Mouse (Mus musculus): Measurements from ENCODE around the gene Cfap69. TPM values are rescaled to one million over a fixed set of nuclear protein-coding genes. Genes with fewer than 3 reads are reported as not detected.

The Cfap69 gene
- polyA plus RNA-seq, 1 experiment, result not detected

GRCm38 (mm10) chr5:5573749-5574317 is 90.2 kb downstream of the Cfap69 start, which contains the start of gene Gm8773:
Gene Gm8773 (plus strand): TSS chr5:5573799.
- Histone ChIP-seq H3K9me3 (no peaks in the 10 kb centered on the region), H3K36me3 (replicated peaks; ENCODE audit: low read length) (no peaks in the 10 kb centered on the region), H3K4me1 (peaks cover 14% of the 10 kb centered on the region; the same call in 1 of the 2 replicates), H3K27me3 (replicated peaks) (peaks cover 5% of the 10 kb centered on the region), H3K4me3 (replicated peaks) (peak within 1 kb of the TSS; percentile 92)
- TF ChIP-seq FLI1 (IDR thresholded peaks at IDR 0.05; ENCODE audit: low read length) (no peak), GATA1 (IDR thresholded peaks at IDR 0.05; ENCODE audit: borderline replicate concordance, low read length) (no peak)

DNA sequence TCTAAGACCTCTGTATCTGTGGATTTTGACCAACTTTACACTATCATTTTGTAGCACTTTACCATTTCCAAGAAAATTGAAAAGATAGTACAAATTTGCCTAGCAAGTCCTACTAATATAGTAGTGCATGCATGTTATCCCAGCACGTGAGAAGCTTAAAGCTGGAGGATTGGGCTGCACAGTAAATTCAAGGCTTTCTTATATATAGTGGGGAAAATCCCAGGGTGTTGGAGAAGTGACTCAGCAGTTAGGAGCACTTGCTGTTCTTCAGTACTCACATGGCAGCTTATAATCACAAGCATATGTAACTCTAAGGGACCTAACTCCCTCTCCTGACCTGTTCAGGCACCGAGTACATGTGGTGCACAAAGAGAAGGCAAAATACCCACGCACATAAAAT is 101.6 kb downstream of the Cfap69 start:
- Histone ChIP-seq H3K36me3 (replicated peaks; ENCODE audit: low read length) (no peaks in the 10 kb centered on the region), H3K4me1 (peaks cover 34% of the 10 kb centered on the region), H3K4me3 (replicated peaks) (peak overlapping the region; percentile 28), H3K27me3 (replicated peaks) (peaks cover 2% of the 10 kb centered on the region), H3K9me3 (no peaks in the 10 kb centered on the region)
- no peak for TF ChIP-seq GATA1 (IDR thresholded peaks at IDR 0.05; ENCODE audit: borderline replicate concordance, low read length)

GRCm38 (mm10) chr5:5561041-5561706 is 102.9 kb downstream of the Cfap69 start:
- no peaks in the 10 kb centered on the region for H3K9me3 ChIP-seq
- no peaks in the 10 kb centered on the region for H3K36me3 ChIP-seq (replicated peaks; ENCODE audit: low read length)
- H3K27me3 ChIP-seq (replicated peaks), result peaks cover 2% of the 10 kb centered on the region
- peaks cover 35% of the 10 kb centered on the region for H3K4me1 ChIP-seq
- TF ChIP-seq FLI1 (IDR thresholded peaks at IDR 0.05; ENCODE audit: low read length), result no peak
- H3K4me3 ChIP-seq (replicated peaks), result no peak overlapping the region

- Histone ChIP-seq H3K4me1 (peaks cover 35% of the 10 kb centered on the region), H3K27me3 (replicated peaks) (no peaks in the 10 kb centered on the region), H3K9me3 (no peaks in the 10 kb centered on the region), H3K36me3 (replicated peaks; ENCODE audit: low read length) (peaks cover 7% of the 10 kb centered on the region), H3K4me3 (replicated peaks) (peak overlapping the region; percentile 96)
- TF ChIP-seq GATA1 (IDR thresholded peaks at IDR 0.05; ENCODE audit: borderline replicate concordance, low read length) (no peak), FLI1 (IDR thresholded peaks at IDR 0.05; ENCODE audit: low read length) (no peak)
Observed at GRCm38 (mm10) chr5:5559798-5560197, 104.2 kb downstream of the Cfap69 start.

GRCm38 (mm10) chr5:5559079-5559740 is 104.8 kb downstream of the Cfap69 start, which contains the start of gene Gtpbp10:
Gene Gtpbp10 (minus strand): TSS chr5:5559538.
- no peaks in the 10 kb centered on the region for H3K9me3 ChIP-seq
- H3K4me1 ChIP-seq, result peaks cover 35% of the 10 kb centered on the region
- H3K36me3 ChIP-seq (replicated peaks; ENCODE audit: low read length), result peaks cover 13% of the 10 kb centered on the region
- H3K27me3 ChIP-seq (replicated peaks), result no peaks in the 10 kb centered on the region
- peak within 1 kb of the TSS; percentile 96 for H3K4me3 ChIP-seq (replicated peaks)
- TF ChIP-seq GATA1 (IDR thresholded peaks at IDR 0.05; ENCODE audit: borderline replicate concordance, low read length) (no peak), FLI1 (IDR thresholded peaks at IDR 0.05; ENCODE audit: low read length) (no peak)

GRCm38 (mm10) chr5:5551110-5551509 is 112.9 kb downstream of the Cfap69 start:
- Histone ChIP-seq H3K9me3 (no peaks in the 10 kb centered on the region), H3K27me3 (replicated peaks) (no peaks in the 10 kb centered on the region), H3K4me1 (no peaks in the 10 kb centered on the region), H3K36me3 (replicated peaks; ENCODE audit: low read length) (peaks cover 78% of the 10 kb centered on the region), H3K4me3 (replicated peaks) (no peak overlapping the region)
- TF ChIP-seq FLI1 (IDR thresholded peaks at IDR 0.05; ENCODE audit: low read length), result no peak
- no peak for TF ChIP-seq GATA1 (IDR thresholded peaks at IDR 0.05; ENCODE audit: borderline replicate concordance, low read length)

DNA sequence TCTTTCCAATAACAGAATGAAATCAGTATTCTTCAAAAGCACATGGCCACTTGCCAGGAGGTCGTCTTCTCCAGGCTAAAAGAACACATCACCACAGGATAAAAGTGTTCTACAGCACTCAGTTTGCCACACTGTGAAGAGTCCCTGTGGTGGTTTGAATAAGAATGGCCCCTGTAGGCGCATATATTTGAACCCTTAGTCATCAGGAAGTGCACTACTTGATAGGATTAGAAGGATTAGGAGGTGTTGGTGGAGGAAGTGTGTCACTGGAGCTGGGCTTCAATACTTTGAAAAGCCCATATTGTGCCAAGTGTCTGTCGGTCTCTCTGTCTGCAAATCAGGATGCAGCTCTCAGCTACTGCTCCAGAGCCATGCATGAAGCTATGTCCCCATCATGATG is 123.7 kb downstream of the Cfap69 start:
- H3K4me1 ChIP-seq, result peaks cover 3% of the 10 kb centered on the region; the same call in 1 of the 2 replicates
- no peak for TF ChIP-seq GATA1 (IDR thresholded peaks at IDR 0.05; ENCODE audit: borderline replicate concordance, low read length)
- no peak for TF ChIP-seq FLI1 (IDR thresholded peaks at IDR 0.05; ENCODE audit: low read length)
- H3K36me3 ChIP-seq (replicated peaks; ENCODE audit: low read length), result peaks cover 64% of the 10 kb centered on the region
- no peak overlapping the region for H3K4me3 ChIP-seq (replicated peaks)
- H3K9me3 ChIP-seq, result no peaks in the 10 kb centered on the region
- H3K27me3 ChIP-seq (replicated peaks), result no peaks in the 10 kb centered on the region

- peaks cover 63% of the 10 kb centered on the region for H3K36me3 ChIP-seq (replicated peaks; ENCODE audit: low read length)
- peaks cover 3% of the 10 kb centered on the region; the same call in 1 of the 2 replicates for H3K4me1 ChIP-seq
- no peaks in the 10 kb centered on the region for H3K9me3 ChIP-seq
- TF ChIP-seq FLI1 (IDR thresholded peaks at IDR 0.05; ENCODE audit: low read length), result no peak
- no peak for TF ChIP-seq GATA1 (IDR thresholded peaks at IDR 0.05; ENCODE audit: borderline replicate concordance, low read length)
- H3K27me3 ChIP-seq (replicated peaks), result no peaks in the 10 kb centered on the region
- H3K4me3 ChIP-seq (replicated peaks), result no peak overlapping the region
Observed at GRCm38 (mm10) chr5:5539771-5540170, 124.3 kb downstream of the Cfap69 start.

- peaks cover 27% of the 10 kb centered on the region for H3K36me3 ChIP-seq (replicated peaks; ENCODE audit: low read length)
- TF ChIP-seq GATA1 (IDR thresholded peaks at IDR 0.05; ENCODE audit: borderline replicate concordance, low read length), result no peak
- no peak overlapping the region for H3K4me3 ChIP-seq (replicated peaks)
Observed at GRCm38 (mm10) chr5:5536131-5536530, 127.9 kb downstream of the Cfap69 start.

More at GRCm38 (mm10) chr5:5536131-5536530, 127.9 kb downstream of the Cfap69 start:
- H3K9me3 ChIP-seq, result no peaks in the 10 kb centered on the region
- no peaks in the 10 kb centered on the region for H3K27me3 ChIP-seq (replicated peaks)
- peaks cover 3% of the 10 kb centered on the region; the same call in 1 of the 2 replicates for H3K4me1 ChIP-seq
